Mouse (Mus musculus): ENCODE results near the gene Kif18b. TPM values are rescaled to one million over a fixed set of nuclear protein-coding genes. Genes with fewer than 3 reads are reported as not detected.

Gene Kif18b
- total RNA-seq (2021): 1 to 10 TPM; 2.1 to 3.3 TPM
- long read RNA-seq, experiment 1, transcript Kif18b-201 (16 exons, 3,326 nt): major isoform, 5 of 7 reads
- long read RNA-seq, experiment 1, partial matches to known transcripts: 1 of 7 reads
- long read RNA-seq, experiment 1, other reads (novel, unspliced or antisense): 1 of 7 reads
- long read RNA-seq, experiment 2, partial matches to known transcripts: 1 of 5 reads
- long read RNA-seq, experiment 2, other reads (novel, unspliced or antisense): 0 of 5 reads

DNA sequence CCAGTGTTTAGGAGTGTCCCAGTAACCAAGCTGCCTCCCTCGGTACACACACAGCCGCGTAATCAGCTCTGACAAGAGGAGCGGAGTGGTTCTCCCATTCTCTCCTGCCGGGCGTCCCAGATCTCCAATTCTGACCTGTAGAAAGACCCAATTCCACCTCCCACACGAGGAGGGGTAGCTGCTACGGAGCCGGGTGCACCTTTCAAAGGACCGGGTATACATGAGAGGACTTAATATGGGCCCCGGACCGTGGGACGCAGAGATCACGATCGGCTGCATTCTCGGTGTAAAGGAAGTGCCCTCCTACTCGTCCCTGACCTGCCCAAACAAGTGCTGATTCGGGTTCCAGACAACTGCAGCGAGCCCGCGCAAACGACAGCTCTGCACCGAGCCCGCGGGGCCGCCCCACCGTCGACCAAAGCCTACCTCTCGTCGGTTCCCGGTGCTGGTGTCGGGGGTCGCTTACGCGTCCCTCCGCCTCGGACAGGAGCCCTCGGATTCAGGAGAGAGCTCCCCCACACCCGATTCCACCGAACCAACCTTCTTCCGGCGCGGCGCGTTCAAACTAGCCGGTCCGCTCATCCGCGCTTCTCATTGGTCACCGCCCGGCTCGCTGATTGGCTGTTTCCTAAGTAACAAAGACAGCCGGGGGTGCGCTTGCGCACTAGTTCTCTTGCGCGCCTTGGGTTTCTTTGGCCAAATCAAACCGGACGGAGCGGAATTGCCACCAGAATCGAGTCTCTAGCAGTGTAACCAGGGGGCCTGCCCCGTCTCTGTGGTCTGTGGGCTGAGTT is at the start of gene Kif18b:
TSS of gene Kif18b (minus strand) at position 568 of the 794 bp plus-strand sequence.
- intact Hi-C loops (cut with DNase I): no loop called here
- peak; percentile 93 for DNase-seq

DNA sequence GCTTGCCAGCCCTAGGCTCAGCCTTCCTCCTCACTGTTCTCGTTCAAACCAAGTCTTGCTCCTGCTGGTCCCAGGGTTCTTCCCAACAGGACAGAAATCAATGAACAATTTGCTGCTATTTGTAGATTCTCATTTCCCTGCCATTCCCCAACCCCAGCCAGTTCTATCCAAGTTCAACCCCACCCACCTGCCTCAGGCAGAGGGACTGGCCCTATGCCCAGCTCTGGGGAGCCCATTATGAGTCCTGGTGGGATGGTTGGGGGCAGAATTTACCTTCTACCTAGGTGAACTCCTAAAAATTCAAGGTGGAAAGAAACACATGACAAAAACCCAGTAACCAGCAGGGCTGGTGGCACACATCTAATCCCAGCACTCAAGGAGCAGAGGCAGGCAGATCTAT is 47.4 kb upstream of the Kif18b start:
- intact Hi-C loops (cut with DNase I): no loop called here

DNA sequence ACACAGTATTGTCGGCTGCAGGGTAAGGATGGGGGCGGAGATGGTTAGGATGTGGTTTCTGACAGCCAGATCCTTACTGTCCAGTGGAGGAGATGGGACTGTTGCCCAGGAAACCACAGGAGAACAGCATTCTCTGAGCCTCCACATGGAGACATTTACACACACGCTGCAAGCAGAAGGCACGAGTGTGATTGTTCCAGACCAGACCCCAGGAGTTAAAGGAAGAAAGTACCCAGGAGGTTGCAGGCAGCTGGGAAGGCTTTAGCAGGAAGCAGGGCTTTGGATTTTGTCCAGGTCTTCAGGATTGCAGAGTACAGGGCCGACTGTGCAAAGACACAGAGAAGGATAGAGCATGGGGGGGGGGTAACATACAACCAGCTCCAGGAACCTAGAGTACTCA is 46.7 kb upstream of the Kif18b start:
- DNase-seq: no peak
- intact Hi-C loops (cut with DNase I): no loop called here

More for the DNA sequence above, 47.4 kb upstream of the Kif18b start:
- no peak for DNase-seq

DNA sequence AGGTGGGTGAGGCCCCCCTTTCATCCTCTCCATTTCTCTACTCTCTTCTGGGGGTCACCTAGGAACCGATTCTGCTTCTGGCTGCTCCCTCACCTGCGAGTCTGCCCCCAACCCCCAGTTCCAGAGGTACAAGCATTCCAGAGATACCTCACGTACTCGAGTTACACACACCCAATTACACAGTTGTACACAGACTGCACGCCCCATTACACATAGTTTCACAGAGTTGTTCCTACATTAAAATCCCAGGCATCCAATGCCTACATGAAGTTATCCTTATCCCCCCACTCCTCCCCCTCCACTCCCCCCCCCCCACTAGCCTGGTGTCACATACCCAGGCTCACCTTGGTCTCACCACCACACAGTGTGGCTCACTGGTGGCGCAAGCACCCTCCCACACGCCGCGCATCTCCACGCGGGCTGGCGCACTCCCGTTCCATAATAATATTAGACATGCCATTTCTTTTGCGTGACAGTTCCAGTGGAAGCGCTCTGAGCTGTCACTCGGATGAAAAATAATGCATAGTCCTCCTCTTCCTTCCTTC is 39.7 kb upstream of the Kif18b start:
- DNase-seq: no peak

DNA sequence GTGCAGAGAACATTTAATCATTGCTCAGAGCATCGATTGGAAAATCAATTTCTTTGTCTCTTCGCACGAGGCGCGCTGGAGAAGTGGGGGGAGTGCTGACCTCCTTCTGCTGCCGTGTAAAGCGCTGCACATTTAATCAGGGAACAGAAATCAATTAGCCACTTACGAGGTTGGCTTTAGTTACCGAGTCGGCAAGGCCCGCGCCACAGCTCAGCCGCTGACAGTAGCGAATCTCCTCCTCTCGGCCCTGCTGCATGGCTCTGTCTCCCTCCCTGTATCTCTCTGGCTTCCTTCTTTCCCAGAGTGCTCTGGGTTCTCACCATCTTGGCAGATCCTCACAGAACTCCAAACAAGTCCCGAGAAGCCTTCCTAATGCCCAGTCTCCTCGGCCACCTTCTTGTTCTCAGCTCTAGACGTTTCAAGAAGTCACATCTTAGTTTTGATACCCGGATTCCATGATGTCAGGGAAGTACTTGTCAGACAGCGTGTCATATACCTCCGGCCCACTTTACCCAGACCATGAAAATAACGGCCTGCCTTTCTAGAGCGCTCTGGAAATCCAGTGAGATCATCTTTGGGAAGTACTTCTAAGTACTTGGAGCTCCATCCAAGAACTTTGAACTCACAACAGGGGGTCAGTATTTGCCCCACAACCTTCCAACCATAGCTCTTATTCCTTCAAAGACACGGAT is 39.1 kb upstream of the Kif18b start:
- DNase-seq: no peak
- intact Hi-C loops (cut with DNase I): no loop called here

More for the DNA sequence above, 39.7 kb upstream of the Kif18b start:
- intact Hi-C loops (cut with DNase I): no loop called here

DNA sequence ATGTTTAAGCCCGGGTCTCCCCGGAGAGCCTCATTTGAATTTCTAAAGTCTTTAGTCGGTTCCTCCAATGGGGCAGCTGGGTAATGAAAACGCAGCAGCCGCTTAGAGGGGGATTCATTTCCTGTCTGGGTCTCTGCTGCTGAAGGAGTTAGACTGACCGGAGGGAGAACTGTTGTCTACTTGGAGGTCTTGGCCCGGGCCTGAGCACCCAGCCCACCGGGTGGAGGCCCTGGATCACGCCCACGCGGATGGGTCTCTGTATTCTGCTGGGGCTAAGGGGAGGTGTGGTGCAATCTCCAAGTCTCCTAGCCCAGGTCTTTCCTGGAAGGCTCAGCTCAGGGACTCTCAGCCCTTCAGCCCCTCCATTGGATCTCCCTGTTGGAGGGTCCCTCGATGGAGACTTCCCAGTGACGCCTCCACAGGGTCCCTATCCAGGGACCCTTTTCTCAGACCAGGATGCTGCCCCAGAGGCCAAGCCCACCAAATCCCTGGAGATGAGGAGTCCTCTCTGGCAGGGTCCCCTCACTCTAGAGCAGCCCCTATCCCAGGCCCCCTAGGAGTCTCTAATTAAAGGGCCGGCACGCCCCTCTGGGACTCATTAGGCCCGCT is 38.4 kb upstream of the Kif18b start:
- intact Hi-C loops (cut with DNase I): no loop called here
- DNase-seq: no peak

DNA sequence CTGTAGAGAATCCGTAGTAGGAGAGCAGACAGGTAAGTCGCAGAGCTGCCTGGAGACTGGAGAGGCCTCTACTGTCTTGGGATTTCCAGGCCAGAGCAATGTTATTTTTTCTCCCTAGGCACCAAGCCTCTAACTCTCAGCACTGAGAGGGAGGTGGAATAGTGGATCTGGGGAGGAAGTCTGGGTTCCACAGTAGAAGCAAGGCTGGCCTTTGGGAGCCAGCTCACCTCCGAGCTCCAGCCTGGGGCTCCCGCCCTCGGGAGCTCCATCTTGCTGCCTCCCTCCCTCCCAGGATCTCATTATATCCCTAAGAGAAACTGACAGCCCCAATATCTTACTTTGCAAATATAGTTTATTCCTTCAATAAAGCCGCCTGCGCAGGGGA is 37.9 kb upstream of the Kif18b start:
- no peak for DNase-seq
- intact Hi-C loops (cut with DNase I): no loop called here

DNA sequence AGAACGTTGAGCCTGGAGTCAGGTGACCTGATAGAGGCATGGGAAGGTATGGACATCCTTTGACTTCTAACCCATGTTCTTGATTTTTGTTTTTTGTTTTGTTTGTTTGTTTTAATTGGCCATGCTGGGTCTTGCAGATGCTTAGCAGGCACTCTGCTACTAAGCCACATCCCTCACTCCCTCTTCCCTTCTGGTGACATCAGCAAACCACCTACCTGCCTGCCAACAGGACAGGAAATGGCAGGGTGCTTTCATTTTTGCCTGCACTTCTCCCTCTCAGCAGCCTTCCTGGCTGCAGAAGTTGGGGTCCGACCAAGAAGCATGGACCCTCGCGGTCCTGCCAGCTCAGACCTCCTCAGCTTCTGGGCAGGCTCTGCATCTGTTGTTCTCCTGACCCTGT is 36.2 kb upstream of the Kif18b start:
- intact Hi-C loops (cut with DNase I): no loop called here
- no peak for DNase-seq

DNA sequence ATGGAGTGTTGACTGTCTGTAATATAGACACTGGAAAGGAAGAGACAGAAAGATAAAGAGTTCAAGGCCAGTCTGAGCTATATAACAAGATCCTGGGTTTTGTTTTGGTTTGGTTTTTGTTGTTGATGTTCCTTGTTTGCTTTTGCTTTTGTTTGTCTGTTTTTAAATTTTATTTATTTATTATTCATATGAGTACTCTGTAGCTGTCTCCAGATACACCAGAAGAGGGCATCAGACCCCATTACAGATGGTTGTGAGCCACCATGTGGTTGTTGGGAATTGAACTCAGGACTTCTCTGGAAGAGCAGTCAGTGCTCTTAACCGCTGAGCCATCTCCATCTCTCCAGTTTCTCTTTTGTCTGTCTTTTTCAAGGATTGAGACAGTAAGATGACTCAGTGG is 33.9 kb upstream of the Kif18b start:
- intact Hi-C loops (cut with DNase I): no loop called here
- DNase-seq: no peak

DNA sequence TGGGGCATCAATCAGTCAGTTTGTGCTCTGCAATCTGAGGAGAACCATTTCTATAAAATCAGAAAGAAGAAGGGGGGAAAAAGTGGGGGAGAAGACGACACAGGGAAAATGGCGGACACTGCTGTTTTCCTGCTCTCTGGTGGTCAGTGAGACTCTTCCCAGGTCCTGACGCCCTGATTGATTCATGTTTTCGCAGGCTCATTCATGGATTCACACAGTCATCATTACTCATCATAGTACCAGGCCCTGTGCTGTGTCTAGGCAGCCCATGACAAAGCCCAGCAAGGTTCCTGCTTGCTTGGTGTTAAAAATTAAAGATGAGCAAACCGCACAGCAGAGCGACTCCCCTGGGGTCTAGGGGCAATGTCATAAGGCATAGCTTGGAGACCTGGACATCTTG is 33.5 kb upstream of the Kif18b start:
- DNase-seq: no peak
- intact Hi-C loops (cut with DNase I): no loop called here

DNA sequence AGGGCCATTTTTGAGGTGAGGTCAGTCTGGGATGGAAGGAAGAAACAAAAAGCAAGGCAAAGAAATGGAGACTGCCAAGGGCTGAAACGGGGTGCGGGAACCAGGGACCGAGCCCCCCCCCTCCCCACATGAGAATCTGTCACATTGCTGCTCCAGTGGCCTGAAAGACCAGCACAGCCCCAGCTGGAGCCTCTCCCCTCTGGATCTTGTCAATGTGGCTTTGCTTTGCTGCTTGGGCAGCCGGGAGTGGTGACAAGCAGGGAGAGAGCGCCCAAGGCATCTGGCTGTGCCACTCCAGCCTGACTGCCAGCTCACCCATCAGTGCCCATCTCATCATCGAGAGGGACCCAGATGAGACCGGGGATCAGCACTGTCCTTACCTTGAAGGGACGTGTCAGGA is 32.8 kb upstream of the Kif18b start:
- DNase-seq: no peak
- intact Hi-C loops (cut with DNase I): no loop called here

DNA sequence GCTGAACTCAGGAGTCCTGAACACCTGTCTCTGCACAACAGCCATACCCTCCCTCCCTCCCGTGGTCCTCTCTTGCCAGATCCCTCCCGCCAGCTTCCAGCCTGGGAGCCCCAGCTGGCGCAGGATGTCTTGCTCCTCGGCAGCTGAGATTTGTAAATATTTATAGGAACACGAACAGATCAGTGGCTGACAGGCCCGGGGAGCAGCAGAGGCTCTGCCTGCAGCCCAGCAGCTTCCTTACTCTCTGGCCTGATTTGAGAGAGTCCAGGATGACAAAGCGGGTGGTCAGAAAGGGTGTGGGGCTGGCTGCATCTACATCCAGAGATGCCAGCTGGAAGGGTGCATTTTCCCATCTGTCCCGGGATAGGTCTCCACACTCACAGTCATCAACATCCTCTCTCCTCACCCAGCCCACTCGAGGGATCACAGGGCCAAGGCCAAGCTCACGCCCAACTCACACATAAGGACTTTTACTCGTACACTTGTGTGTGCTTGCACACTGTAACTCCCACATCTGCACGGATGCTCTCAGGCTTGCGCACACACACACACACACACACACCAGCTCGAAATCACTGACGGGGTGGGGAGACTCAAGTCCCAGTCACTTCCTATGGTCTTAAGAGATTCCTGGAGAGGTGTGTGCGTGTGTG is 32.2 kb upstream of the Kif18b start:
- intact Hi-C loops (cut with DNase I): no loop called here
- peak; percentile 29 to 49 for DNase-seq

DNA sequence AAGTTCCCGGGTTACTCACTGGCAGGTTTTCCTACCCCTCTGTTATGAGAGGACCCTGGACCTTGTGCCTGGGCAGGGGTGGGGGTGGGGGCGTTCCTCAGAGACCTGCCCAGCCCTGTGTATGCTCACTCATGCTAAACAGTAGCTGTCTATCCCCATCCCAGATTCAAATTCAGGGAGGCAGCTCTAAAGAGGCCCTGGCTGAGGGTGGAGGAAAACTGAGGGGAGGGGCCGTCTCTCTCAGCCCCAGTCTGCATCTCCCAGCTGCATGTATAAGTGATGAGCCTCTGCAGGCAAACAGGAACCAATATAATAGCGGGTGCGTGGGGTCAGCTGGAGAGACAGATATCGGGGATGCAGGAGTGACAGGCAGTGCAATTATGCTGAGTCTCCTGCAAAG is 28.0 kb upstream of the Kif18b start:
- intact Hi-C loops (cut with DNase I): no loop called here
- DNase-seq: no peak

DNA sequence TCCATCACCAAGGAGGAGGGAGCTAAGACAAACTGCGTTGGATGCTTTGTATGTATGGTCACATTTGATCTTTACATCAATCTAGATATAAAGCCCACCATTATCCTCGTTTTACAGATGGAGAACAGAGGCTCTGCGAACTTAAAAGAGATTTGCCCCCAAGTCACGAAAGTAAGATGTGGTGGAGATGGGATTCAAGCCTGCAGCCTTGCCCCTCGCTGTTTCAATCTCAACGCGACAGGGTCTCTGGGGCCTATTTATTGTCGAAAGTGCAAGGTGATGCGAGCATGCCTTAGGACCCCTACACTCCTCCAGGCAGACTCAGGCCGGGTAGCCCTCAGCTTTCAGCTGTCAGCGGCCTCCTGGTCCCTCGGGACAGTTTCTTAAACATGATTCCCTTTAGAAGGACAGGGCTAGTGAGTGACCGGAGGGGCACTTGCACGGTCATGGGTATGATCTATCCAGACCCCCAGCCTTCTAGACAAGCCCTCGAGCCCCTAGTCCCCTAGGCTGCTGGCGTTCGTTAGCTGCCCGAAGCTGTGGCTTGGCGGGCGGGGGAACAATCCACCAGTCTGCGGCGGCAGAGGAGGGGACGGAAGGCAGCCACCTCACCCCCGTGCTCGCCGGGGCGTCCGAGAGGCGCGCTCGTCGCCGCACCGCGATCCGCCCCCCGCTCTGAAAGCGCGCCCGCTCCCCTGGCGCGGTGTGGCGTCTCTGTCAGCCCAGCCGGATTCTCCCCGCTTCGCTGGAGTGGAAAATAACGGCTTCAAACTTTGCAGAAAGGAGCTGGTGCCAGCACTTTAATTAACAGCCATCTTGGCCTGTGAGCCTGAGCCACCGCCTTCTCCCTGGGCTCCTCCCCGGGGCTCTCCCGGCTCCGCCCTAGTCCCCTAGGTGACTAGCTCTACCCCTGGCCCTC is 23.4 kb upstream of the Kif18b start:
- intact Hi-C loops (cut with DNase I): loop anchor here (5.0 kb wide), 1 partner anchor 44 kb away; no protein-coding TSS in a partner anchor
- peak; percentile 33 to 43 for DNase-seq

DNA sequence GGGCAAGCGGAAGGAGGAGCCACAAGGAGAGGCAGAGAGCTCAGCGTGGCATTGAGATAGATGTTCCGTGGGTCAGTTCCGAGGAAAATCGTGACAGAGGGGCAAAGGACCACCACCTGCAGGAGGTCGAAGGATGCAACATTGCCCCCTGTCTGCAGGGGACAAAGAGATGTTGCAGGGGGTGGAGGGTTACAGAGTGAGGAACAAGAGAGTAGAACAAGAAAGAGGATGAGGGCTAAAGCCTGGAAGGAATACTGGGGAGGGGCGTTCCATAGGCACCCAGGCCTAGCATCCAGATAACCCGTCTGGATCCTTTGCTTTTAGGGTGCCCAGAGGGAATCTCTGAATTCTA is 22.0 kb upstream of the Kif18b start:
- intact Hi-C loops (cut with DNase I): loop anchor here (5.0 kb wide), 1 partner anchor 45 kb away; no protein-coding TSS in a partner anchor
- no peak for DNase-seq

DNA sequence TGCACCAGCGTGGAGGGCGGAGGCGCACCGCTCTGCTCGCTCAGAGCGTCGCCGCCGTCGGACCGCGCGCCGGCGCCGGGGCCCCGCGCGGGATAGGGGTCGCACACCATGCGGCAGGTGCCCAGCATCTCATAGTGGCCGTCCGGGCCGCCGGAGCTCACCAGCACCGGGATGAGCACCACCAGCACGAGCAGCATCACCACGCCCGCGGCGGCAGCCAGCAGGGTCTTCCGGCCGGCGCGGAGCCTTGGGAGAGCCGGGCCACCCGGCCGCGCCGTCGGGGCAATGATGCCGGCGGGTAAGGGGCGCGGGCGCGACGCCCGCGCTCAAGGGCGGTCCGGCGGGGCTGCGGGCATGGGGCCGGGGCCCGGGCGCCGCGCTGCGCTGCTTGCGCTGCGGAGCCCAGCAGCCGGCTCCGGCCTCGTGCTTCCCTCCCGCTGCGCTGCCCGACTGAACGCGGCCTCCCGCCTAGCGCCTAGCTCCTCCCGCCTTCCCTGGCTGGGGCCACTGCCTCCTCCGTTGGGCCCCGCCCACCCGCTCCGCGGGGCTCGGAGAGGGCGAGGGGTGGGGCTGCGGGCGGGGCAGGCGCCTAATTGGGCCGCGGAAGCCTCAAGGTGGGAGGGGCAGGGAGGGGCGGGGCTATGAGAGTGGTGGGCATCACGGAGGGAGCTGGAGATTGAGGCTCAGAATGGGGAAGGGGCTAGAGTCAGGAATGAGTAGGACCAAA is 21.5 kb upstream of the Kif18b start, which contains the start of gene C1ql1:
TSS of gene C1ql1 (minus strand) at position 424 of the 727 bp plus-strand sequence.
- DNase-seq: peak; percentile 89 to 90

DNA sequence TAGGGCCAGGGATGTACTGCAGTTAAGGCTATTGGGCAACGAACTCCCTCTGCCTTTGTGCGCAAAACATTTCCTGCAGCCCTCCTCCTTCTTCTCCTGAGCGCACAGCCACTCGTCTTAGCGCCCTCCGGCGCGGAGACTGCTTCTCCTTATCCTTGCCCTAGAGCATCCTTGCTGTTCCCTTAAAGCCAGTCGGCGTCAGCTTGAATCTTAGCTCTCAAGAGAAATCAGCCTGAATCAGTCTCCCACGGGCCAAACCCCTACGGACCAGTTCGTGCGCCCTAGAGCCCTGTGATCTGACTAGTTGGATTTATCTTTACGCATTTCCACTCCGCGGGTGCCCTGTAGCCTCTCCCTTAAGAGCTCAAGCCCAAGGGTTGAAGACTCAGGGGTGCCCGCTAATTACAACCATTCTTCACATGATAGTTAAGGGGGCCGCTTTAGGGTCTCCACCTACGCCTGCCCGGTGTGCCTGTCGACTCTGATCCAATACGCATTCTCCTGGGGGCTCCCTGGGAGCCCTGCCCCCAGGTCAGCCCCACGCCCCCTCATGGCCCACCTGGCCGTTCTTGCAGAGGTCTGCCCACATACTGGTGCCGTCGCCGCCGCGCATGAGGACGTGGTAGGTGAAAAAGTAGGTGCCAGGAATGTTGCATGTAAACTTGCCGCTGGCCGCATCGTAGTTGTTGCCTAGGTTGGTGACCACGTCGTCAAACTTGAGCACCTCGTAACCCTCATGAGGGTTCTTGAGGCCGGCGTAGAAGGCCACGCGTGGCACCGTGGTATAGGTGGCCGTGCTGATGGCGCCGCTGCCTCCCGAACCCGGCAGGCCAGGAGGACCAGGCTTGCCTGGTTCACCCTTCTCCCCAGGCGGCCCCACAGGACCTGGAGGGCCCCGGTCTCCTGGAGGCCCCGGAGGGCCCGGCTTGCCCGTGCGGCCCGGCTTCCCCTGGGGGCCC is 20.7 kb upstream of the Kif18b start:
- no peak for DNase-seq
- intact Hi-C loops (cut with DNase I): loop anchor here (5.0 kb wide), 1 partner anchor 47 kb away; no protein-coding TSS in a partner anchor

More for the DNA sequence above, 21.5 kb upstream of the Kif18b start, which contains the start of gene C1ql1:
- intact Hi-C loops (cut with DNase I): loop anchor here (5.0 kb wide), 1 partner anchor 46 kb away; no protein-coding TSS in a partner anchor
